Mouse (Mus musculus) liver, postnatal 0 days (tissue): Measurements from ENCODE around the gene Dennd1c.

Experiments
- CTCF ChIP-seq: sonication (generic); IDR thresholded peaks from 2 replicates; pipeline ENCODE4 v1.5.1; 2016; ENCODE audit warnings: antibody characterized with exemption, low read depth
- EP300 ChIP-seq: IDR thresholded peaks from 2 replicates; pipeline ENCODE4 v1.6.1; 2016; ENCODE audit warnings: antibody characterized with exemption, low read depth, mild to moderate bottlenecking

DNA sequence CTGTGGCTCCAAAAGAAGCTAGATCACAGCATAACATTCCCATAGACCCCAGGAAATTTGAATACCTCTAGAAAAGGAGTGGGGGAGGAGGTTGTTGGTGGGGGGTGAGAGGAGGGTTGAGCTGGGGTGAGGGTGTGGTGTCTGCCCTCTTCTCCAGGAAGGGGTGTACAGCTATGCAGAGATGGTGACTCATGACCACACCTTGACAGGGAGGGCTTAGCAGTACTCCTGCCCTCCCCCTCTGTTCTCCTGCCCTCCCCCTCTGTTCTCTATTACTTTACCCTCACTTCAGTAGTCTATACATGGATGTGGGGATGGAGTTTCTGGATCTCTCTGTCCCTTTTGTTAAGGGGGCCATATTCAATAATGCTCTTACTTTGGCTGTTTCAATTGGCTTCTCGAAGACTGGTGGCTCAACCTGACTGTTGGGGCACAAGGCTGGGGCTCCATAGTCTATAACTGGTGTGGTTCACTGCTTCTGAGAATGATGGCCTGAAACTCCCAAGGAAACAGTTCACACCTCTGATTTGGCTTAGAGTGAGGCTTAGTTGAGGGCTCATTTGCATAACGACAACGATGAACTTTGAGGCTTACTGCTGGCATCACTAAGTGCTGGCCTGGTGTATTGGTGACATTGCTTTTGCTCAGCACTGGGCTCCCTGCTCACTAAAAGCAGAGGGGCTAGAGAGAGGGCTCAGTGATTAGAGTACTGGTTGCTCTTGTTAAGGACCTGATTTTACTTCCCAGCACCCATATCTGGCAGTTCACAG lies 47.7 kb upstream of the Dennd1c start:
- no peak for TF ChIP-seq CTCF
- no peak for TF ChIP-seq EP300
